Mouse (Mus musculus) cerebellum, adult 2 months (tissue): ENCODE data around the gene Tlr2.

Experiments
- CTCF ChIP-seq: fragments of 200-500 bp; IDR thresholded peaks from 2 replicates; pipeline ENCODE4 v1.5.1; 2011; ENCODE audit warnings: low read depth, mild to moderate bottlenecking, control low read depth, low read length, moderate library complexity, borderline replicate concordance; ENCODE audit not compliant: insufficient read depth
- POLR2A ChIP-seq: fragments of 200-500 bp; IDR thresholded peaks from 2 replicates; pipeline ENCODE4 v1.6.1; 2011; ENCODE audit warnings: low read length, control low read depth, borderline replicate concordance; ENCODE audit not compliant: insufficient read depth

GRCm38 (mm10) chr3:83828145-83828611, 13.4 kb downstream of the Tlr2 start:
- no peak for TF ChIP-seq POLR2A
- TF ChIP-seq CTCF = no peak
